Mouse (Mus musculus): ENCODE data around the gene Lamb1.

Lamb1 gene

DNA sequence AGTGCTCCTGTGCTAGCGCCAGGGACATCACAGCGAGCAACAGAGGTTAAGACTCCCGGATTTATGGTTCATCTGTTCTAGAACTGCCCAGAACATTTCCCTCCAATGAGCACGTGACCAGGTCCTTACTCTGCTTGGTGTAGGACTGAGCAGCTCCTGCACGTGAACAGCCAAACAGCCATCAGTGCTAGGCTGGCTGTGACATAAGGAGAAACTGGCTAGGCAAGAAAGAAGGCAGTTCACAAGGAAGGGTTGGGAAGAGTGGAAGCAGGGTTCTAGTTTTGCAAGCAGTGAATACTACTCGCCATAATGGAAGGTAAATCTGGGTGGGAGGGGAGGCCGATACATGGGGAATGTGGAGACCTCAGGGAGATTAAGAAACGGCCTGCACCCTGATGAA, 10.1 kb upstream of the Lamb1 start:
- DNase-seq (ENCODE audit: low spot score): no peak

- no peak for DNase-seq (ENCODE audit: low spot score)
Observed at GRCm38 (mm10) chr12:31256121-31256903, 8.7 kb upstream of the Lamb1 start.

DNA sequence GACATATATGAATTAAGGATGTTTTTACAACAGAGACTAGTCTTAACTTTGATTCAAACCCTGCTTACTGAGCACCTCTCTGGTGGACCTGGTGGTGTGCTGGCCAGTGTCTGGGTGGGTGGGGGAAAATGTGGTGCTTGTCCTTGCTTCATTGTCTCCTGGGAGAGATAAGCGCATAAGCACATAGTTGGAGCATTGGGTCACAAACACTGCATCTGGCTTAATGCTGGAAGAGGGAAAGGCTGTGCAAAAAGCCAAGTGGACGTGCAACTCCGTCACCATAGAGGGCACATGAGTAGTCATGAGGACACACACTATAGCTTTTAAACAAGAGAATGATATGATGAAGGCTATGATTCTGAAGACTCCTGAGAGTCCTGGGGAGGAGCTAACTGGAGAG, 3.2 kb upstream of the Lamb1 start:
- no peak for DNase-seq (ENCODE audit: low spot score)

DNA sequence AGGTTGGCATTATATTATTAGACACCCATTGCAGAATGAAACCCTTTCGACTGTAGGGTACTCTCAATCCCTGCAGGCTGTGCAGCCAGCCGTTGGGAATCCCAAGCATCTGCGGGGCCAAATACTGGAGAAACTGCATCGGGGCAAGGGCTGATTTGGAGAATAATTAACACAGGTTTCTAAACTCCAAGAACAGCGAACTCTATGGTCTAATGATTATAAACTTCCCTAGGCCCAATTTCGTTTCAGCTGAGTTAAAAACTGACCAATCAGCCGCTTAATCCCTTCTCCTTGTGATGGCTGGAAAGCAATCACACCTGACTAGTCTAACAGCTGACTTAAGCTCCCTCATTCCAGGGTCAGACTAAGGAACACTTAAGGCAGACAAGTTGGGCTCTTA, 1.1 kb upstream of the Lamb1 start:
- DNase-seq (ENCODE audit: low spot score): no peak

GRCm38 (mm10) chr12:31265722-31266431, 843 bp downstream of the Lamb1 start:
- DNase-seq (ENCODE audit: low spot score): no peak

GRCm38 (mm10) chr12:31266686-31267085, 1.7 kb downstream of the Lamb1 start:
- no peak for DNase-seq (ENCODE audit: low spot score)

- no peak for DNase-seq (ENCODE audit: low spot score)
Observed at GRCm38 (mm10) chr12:31267363-31267762, 2.3 kb downstream of the Lamb1 start.

DNA sequence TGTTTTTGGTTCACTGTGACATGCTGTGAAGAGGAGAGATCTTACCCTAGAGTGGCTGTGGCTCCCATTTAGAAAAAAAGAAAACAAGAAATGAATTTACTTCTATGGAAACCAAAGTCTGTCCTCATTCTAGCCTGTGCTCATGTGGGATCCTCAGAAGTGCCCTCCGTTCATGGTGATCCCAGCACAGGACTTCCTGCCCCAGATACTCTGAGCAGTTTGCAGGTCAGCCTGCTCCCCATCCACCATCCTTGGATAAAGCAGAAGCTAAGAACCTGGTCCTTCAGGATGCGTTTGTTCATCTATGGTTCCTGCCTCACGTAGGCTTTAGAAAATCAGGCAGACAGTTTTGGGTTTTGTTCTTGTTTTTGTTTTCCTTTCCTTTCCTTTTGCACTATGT, 3.3 kb downstream of the Lamb1 start:
- no peak for DNase-seq (ENCODE audit: low spot score)

GRCm38 (mm10) chr12:31269020-31269597, 4.1 kb downstream of the Lamb1 start:
- DNase-seq (ENCODE audit: low spot score): no peak

DNA sequence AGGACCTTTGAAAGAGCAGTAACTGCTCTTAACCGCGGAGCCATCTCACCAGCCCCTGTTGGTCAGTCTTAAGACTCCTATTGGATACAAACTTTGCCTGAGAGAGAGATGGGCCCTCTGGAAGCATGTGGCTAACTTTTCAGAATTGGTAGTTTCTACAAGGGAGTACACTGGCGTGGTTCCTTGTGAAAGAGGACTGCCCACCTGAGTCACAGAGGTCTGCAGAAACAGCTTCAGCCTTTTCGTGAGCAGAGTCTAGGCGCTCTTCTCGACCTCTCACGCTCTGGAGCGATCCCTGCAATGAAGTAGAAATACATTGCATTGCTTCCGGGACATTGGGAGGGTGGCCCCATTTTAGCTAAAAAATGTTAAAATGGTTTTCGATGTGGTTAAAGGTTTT, 5.3 kb downstream of the Lamb1 start:
- no peak for DNase-seq (ENCODE audit: low spot score)

GRCm38 (mm10) chr12:31270776-31271175, 5.7 kb downstream of the Lamb1 start:
- no peak for DNase-seq (ENCODE audit: low spot score)

DNA sequence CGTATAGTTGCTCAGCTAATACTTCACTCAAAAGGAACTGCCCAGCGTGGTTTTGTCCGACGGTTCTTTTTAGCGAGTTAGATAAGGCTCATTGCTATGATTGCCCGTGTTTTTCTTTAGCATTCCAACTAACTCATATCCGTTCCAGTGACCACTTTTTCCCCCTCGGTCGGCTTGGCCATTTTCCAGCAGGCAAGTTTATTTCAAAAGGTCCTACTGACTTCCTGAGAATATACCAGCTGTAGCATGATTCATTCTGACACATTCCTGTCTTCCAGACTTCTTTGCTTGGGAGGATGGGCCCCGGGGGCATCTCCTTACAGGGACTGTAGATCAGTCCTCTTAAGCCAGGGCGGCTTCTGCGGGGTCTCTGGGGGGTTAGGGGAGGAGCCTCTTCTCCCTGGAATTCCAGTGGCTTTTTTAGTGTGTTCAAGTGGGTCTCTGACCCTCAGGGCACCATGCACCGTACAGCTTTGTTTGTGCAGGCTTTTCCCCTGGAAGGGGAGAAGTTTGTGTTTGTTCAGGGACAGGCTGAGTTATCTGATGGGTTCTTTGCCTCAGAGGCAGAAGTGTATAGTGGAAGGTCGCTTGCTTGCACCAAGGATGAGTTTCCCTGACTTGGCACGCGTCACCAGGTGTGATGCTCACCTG, 6.5 kb downstream of the Lamb1 start:
- DNase-seq (ENCODE audit: low spot score): no peak

DNA sequence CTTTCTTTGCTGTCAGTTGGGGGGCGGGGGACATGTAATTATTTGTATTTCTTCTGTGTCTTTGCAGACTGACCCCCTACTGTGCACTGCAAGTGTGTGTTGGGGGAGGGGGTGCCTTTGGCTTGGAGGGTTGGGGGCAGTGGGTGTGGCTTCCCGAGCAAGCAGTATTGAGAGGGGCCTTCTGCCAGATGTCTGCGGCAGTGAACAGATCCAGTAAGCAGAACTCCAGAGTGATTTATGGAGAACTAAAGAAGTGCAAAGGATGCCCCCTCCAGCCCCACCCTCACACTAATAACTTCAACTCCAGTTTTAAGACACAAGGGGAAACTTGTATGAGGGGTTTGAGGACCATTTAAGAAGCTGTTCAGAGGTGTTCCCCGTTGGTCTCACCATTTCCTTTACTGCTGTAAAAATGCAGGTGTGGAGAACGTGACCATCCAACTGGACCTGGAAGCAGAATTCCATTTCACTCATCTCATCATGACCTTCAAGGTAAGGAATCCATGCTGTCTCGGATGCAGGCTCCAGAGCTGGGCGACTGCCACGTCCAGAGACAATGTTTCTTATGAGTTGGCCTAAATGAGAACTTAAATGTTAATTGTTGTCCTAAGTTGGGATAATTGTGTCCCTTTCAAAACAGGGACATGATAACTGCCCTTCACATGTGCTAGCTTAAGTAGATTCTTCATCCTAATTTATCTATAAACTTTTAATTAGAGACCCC, 7.1 kb downstream of the Lamb1 start:
- no peak for DNase-seq (ENCODE audit: low spot score)

- no peak for DNase-seq (ENCODE audit: low spot score)
Observed at GRCm38 (mm10) chr12:31272846-31273245, 7.8 kb downstream of the Lamb1 start.

- DNase-seq (ENCODE audit: low spot score): no peak
Observed at GRCm38 (mm10) chr12:31273646-31274045, 8.6 kb downstream of the Lamb1 start.

- DNase-seq (ENCODE audit: low spot score): no peak
Observed at GRCm38 (mm10) chr12:31275411-31275810, 10.4 kb downstream of the Lamb1 start.

DNA sequence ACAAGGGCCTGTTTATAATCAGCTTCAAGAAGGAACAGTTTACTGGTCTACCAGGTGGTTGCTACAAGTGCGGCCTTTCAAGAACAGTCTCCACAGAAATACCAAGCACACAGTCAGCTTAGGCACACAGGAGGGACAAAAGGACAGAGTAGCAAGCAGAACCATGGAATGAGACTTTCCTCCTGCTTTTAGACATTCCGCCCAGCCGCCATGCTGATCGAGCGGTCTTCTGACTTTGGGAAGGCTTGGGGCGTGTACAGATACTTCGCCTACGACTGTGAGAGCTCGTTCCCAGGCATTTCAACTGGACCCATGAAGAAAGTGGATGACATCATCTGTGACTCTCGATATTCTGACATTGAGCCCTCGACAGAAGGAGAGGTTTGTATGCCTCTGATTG, 13.2 kb downstream of the Lamb1 start:
- no peak for DNase-seq (ENCODE audit: low spot score)

DNA sequence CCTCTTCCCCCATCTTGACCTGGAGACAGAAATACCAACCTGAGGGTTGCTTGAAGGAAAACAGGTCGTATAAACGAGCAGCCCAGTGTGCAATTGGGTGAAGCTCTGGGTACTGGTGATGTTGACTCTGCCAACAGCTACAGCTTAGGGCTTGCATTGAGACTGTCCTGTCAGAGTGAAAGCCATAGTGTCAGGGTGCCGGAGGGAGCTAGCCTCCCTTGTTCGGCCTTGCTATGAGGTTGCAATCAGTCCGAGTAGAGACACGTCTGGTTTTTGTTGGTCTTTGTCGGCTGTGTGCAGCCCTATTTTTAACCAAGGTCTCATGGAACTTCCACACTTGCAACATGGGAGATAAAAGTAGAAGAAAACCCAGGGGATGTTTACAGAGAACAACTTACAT, 15.3 kb downstream of the Lamb1 start:
- DNase-seq (ENCODE audit: low spot score): no peak

- no peak for DNase-seq (ENCODE audit: low spot score)
Observed at GRCm38 (mm10) chr12:31281100-31281591, 16.1 kb downstream of the Lamb1 start.

GRCm38 (mm10) chr12:31282241-31282640, 17.2 kb downstream of the Lamb1 start:
- DNase-seq (ENCODE audit: low spot score): no peak

- no peak for DNase-seq (ENCODE audit: low spot score)
Observed at GRCm38 (mm10) chr12:31283131-31283530, 18.1 kb downstream of the Lamb1 start.

- no peak for DNase-seq (ENCODE audit: low spot score)
Observed at GRCm38 (mm10) chr12:31283617-31284136, 18.6 kb downstream of the Lamb1 start.

Data from testis, postnatal 14 days (tissue).